Mouse (Mus musculus) brown adipose tissue, adult 24 weeks (tissue): Measurements from ENCODE around the gene D430042O09Rik. TPM values are rescaled to one million over a fixed set of nuclear protein-coding genes. Genes with fewer than 3 reads are reported as not detected.

ENCODE experiments used
- H3K27ac ChIP-seq: fragments of 200-500 bp; replicated peaks from 2 replicates; pipeline ENCODE4 v1.5.1; 2012; ENCODE audit warnings: low read depth, mild to moderate bottlenecking, low read length
- H3K4me1 ChIP-seq: fragments of 200-500 bp; 2 replicates; pipeline ENCODE4 v1.6.1; 2012; ENCODE audit warnings: low read length, mixed read lengths; ENCODE audit not compliant: control insufficient read depth, insufficient read depth, insufficient read length
- H3K4me3 ChIP-seq: fragments of 200-500 bp; 2 replicates; pipeline ENCODE4 v1.5.1; 2012; ENCODE audit warnings: low read depth, mild to moderate bottlenecking, low read length, moderate library complexity; ENCODE audit not compliant: insufficient read depth
- polyA plus RNA-seq: library from polyadenylated mRNA; stranded (reverse); fragments of >200 nt; gene quantifications from 2 replicates; pipeline ENCODE4 v1.2.4, GENCODE M21; 2012; ENCODE audit not compliant: missing spikeins, insufficient read depth, insufficient read length

The D430042O09Rik gene
- polyA plus RNA-seq, 1 experiment, result 3.5 TPM

- Histone ChIP-seq H3K27ac (no peak overlapping the region), H3K4me1 (no peaks in the 10 kb centered on the region), H3K4me3 (no peak overlapping the region)
Measured at GRCm38 (mm10) chr7:125864026-125864425, 156.3 kb downstream of the D430042O09Rik start.

DNA sequence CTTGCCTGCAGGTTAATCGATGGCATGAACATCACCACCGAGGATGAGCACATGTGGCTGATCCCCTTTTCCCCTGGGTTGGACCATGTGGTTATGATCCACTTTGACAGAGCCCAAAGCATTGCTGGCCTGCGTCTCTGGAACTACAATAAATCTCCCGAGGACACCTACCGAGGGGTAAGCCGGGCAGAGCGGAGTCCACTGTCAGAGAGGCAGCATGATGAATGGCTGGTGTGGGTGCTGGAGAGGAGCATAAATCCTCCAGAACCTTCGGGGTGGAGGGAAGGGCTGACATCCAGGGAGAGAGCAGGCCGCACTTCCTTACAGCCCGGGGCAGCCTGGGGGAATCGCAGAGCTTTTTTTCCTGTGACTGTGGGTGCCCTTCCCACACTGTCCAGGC lies 157.5 kb downstream of the D430042O09Rik start:
- Histone ChIP-seq H3K4me3 (no peak overlapping the region), H3K27ac (no peak overlapping the region)

GRCm38 (mm10) chr7:125868570-125868969 lies 160.9 kb downstream of the D430042O09Rik start:
- Histone ChIP-seq H3K4me3 (no peak overlapping the region), H3K4me1 (no peaks in the 10 kb centered on the region), H3K27ac (no peak overlapping the region)

More for the DNA sequence above, 157.5 kb downstream of the D430042O09Rik start:
- H3K4me1 ChIP-seq, result no peaks in the 10 kb centered on the region

DNA sequence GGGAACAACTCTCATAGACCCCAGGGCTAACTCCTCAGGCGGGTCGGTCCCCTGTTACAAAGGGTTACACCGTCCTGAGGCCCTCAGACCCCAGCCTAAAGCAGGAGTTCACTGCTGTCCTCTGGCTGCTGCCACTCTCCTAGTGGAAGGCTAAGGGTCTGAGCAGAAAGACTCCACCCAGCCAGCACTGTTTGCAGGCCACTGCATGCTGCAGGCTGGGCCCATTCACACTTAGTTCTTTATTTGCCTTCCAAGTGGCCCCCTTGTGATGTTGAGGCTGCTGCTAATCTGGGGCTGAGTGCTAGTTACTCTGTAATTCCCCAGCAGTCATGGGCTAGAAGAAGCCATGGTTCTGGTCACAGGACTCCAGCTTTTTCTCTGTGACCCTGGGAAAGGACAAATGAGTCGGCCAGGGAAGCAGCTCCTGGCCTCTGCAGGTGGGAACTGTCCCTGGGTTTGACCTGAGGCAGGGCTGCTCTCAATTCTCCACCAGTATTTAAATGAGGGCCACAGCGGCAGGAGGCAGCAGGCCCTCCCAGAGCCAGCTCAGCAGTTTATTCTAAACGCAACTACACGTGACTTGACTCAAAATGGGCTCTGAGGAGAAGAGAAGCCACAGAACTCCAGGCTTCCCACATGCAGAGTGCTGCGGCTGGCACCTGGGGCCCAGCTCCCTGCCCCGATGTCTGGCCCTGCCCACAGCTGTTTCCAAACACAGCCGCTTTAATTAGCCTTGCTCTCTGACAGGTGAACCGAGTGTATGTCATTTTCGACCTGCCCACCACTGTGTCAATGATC lies 163.9 kb downstream of the D430042O09Rik start:
- Histone ChIP-seq H3K4me3 (no peak overlapping the region), H3K4me1 (no peaks in the 10 kb centered on the region), H3K27ac (no peak overlapping the region)

DNA sequence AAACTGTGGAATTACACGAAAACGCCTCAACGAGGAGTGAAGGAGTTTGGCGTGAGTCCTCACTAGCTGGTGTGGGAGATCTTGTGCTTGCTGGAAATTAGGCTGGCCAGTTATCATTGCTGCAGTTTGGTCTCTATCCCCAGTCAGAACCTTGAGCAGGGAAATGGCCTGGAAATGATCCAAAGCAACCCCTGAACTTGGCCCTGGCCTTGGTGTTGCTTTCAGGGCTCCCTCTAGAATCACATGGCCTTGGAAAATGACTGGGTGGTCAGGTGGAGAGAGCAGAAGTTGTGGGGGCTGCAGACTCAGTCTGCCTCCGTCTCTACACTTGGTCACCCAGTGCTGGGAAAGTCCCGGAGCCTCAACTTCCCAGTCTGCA lies 164.5 kb downstream of the D430042O09Rik start:
- H3K4me3 ChIP-seq, result no peak overlapping the region
- no peaks in the 10 kb centered on the region for H3K4me1 ChIP-seq
- no peak overlapping the region for H3K27ac ChIP-seq

DNA sequence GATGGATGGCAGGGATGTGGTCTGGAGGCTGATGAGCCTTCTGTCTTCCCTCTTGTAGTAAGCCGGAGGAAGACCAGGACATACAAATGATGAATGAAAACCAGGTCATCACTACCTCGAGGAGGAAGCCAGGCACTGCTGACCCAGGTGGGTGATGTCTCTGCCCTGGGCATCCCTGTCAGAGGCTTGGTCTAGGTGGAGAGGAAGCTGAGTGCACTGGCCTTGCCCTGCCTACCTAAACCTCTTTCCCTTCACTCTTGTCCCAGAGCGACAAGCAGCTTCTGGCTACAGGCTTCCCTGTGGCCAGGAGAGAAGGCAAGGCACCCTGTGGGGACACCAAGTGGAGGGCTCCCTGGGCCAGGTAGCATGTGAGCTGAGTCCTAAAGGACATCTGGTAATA lies 165.2 kb downstream of the D430042O09Rik start:
- Histone ChIP-seq H3K4me1 (no peaks in the 10 kb centered on the region), H3K4me3 (no peak overlapping the region), H3K27ac (no peak overlapping the region)

- Histone ChIP-seq H3K27ac (no peak overlapping the region), H3K4me3 (no peak overlapping the region), H3K4me1 (no peaks in the 10 kb centered on the region)
Measured at GRCm38 (mm10) chr7:125873971-125874495, 166.3 kb downstream of the D430042O09Rik start.

DNA sequence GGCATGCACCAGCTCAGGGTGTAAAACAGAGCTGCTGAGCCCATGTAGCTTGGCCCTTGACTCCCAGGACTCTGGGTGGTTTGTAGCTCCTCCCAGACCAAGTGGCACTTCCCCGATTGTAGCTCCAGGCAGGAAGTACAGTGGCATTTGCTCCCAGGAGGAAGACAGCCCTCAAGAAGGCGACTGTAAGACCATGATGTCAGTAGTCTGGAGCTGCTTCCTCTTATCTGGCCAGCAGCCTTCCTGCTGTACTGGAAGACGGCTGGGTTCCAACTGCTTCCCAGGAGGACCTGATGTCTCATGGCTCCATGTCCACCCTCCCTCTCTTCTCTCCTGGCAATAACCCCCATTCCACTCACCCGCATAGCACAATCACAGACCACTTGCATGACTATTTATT lies 170.4 kb downstream of the D430042O09Rik start:
- H3K4me3 ChIP-seq, result no peak overlapping the region
- H3K27ac ChIP-seq, result no peak overlapping the region
- no peaks in the 10 kb centered on the region for H3K4me1 ChIP-seq

DNA sequence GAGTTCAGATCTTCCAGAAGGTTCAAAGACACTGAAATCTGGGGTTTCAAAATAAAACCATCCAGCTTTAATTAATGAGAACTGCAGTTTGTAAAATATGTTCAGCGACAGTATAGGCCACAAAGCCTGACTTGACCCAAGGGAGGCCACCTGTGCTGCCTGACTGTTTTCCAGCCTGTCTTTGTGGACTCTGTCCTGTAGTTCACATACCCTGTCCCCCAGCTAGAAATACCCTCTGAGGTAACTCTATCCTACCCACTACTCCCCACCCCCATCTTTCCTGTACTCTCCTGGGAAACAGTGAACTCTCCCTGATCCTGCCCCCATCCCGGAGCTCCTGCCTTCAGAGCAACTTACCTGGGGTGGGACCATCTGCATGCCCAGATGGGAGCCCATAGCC lies 175.5 kb downstream of the D430042O09Rik start:
- H3K4me3 ChIP-seq, result no peak overlapping the region
- no peak overlapping the region for H3K27ac ChIP-seq
- no peaks in the 10 kb centered on the region for H3K4me1 ChIP-seq

- H3K4me1 ChIP-seq, result no peaks in the 10 kb centered on the region
- H3K27ac ChIP-seq, result no peak overlapping the region
- no peak overlapping the region for H3K4me3 ChIP-seq
Measured at GRCm38 (mm10) chr7:125886116-125886680, 178.5 kb downstream of the D430042O09Rik start.

- Histone ChIP-seq H3K27ac (no peak overlapping the region), H3K4me1 (no peaks in the 10 kb centered on the region), H3K4me3 (no peak overlapping the region)
Measured at GRCm38 (mm10) chr7:125887124-125887523, 179.4 kb downstream of the D430042O09Rik start.

DNA sequence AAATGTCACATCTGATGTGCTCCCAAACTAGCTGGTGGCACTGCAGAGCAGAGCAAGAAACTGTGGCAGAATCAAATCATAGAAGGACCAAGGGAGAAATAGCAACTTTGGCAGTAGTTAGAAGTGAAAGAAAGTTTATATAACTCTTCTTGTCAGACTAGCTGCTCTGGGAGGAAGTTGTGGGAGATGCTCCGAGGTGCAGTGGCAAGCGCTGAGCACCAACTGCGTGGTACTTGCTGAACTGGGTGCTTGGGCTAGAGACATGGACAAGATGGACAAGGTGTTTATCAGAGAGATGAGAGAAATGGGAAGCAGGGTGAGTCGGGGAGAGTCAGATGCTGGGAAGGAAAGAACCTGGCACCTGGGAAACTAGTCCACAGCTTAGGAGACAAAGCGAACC lies 180.1 kb downstream of the D430042O09Rik start:
- peaks cover 3% of the 10 kb centered on the region; the same call in 1 of the 2 replicates for H3K4me1 ChIP-seq
- no peak overlapping the region for H3K27ac ChIP-seq
- no peak overlapping the region for H3K4me3 ChIP-seq

- Histone ChIP-seq H3K4me3 (no peak overlapping the region), H3K4me1 (peaks cover 3% of the 10 kb centered on the region; the same call in 1 of the 2 replicates), H3K27ac (no peak overlapping the region)
Measured at GRCm38 (mm10) chr7:125888373-125888772, 180.7 kb downstream of the D430042O09Rik start.

DNA sequence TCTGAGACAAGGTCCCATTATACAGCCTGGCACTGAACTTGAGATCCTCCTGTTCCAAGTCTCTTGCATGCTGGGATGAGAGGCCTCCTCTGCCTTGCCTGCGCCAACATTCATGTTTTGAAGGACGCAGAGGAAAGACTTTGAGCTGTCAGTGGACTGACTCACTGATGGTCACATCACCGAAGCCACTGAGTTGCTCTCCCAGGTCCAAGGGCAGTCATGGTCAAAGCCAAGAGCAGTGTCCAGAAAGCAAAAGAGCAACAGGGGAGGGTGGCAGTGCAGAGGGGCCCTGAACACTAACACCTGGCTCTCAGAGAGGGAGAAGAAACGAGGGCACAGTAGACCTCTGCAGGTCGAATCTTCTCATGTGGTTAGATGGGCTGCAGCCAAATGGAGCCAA lies 185.9 kb downstream of the D430042O09Rik start:
- peaks cover 3% of the 10 kb centered on the region; the same call in 1 of the 2 replicates for H3K4me1 ChIP-seq
- no peak overlapping the region for H3K4me3 ChIP-seq
- H3K27ac ChIP-seq, result no peak overlapping the region

DNA sequence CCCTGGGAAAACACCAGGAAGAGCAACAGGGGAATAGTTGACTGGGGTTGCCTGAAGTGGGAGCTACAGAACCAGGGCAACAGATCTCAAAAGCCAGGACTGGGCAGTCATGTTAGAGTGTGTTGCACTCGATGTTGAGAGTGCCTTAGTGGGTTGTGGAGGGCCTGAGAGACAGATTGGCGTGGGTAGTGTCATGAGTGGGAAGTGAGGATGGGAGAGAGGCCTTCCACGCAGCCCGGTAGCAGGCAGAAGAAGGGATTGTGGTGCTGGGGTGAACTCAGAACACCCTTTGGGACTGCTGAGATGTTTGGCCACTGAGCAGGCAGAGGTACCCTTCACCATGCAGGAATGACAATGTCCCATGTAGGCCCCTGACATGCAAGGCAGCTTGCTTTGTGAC lies 189.4 kb downstream of the D430042O09Rik start:
- H3K27ac ChIP-seq, result no peak overlapping the region
- no peak overlapping the region for H3K4me3 ChIP-seq
- peaks cover 3% of the 10 kb centered on the region; the same call in 1 of the 2 replicates for H3K4me1 ChIP-seq

- H3K4me1 ChIP-seq, result no peaks in the 10 kb centered on the region
- no peak overlapping the region for H3K4me3 ChIP-seq
- H3K27ac ChIP-seq, result no peak overlapping the region
Measured at GRCm38 (mm10) chr7:125899036-125899435, 191.3 kb downstream of the D430042O09Rik start.
